Mouse (Mus musculus) forebrain, postnatal 0 days (tissue): ENCODE results near the gene Eps8. TPM values are rescaled to one million over a fixed set of nuclear protein-coding genes. Genes with fewer than 3 reads are reported as not detected.
A peak's percentile ranks its signal among the peaks of the same experiment; 100 is the strongest.

Source experiments
- ATAC-seq: fragments of 200-750 bp; cut with Nextera tagmentation; 2 replicates; pipeline ENCODE4 v1.8.0; 2017; ENCODE audit warnings: mild to moderate bottlenecking, moderate library complexity
- DNase-seq: peaks from one replicate; pipeline ENCODE4 v3.0.0-alpha.2; 2015
- H3K27ac ChIP-seq: fragments of 300-500 bp; sonication (generic); 2 replicates; pipeline ENCODE4 v1.5.1; 2014; ENCODE audit warnings: low read depth, mild to moderate bottlenecking, antibody characterized with exemption, low read length, moderate library complexity, mixed read lengths
- H3K27me3 ChIP-seq: fragments of 300-500 bp; sonication (generic); 2 replicates; pipeline ENCODE4 v1.6.1; 2014; ENCODE audit warnings: mild to moderate bottlenecking, low read length, mixed read lengths; ENCODE audit not compliant: insufficient read depth
- H3K36me3 ChIP-seq: fragments of 300-500 bp; sonication (generic); 2 replicates; pipeline ENCODE4 v1.6.1; 2014; ENCODE audit warnings: mild to moderate bottlenecking, moderate library complexity; ENCODE audit not compliant: insufficient read depth
- H3K4me1 ChIP-seq: fragments of 300-500 bp; sonication (generic); 2 replicates; pipeline ENCODE4 v1.6.1; 2014; ENCODE audit warnings: antibody characterized with exemption; ENCODE audit not compliant: insufficient read depth
- H3K4me2 ChIP-seq: fragments of 300-500 bp; sonication (generic); 2 replicates; pipeline ENCODE4 v1.6.1; 2014; ENCODE audit warnings: low read depth, mild to moderate bottlenecking, moderate library complexity
- H3K4me3 ChIP-seq: fragments of 300-500 bp; sonication (generic); 2 replicates; pipeline ENCODE4 v1.5.1; 2014; ENCODE audit warnings: low read depth, low read length, mixed read lengths
- H3K9ac ChIP-seq: fragments of 300-500 bp; sonication (generic); 2 replicates; pipeline ENCODE4 v1.6.1; 2014; ENCODE audit warnings: mild to moderate bottlenecking
- H3K9me3 ChIP-seq: fragments of 300-500 bp; sonication (generic); 2 replicates; pipeline ENCODE4 v1.6.1; 2016; ENCODE audit warnings: low read length
- CTCF ChIP-seq: sonication (generic); IDR thresholded peaks from 2 replicates; pipeline ENCODE4 v1.5.1; 2016; ENCODE audit warnings: antibody characterized with exemption, control low read depth, low read depth
- WGBS: fragments of 180-500 bp; shearing (Covaris S2); extraction: QIAGEN DNeasy Blood & Tissue Kit; methylation state at CpG from one replicate; pipeline ENCODE4 v1.1.7; 2014; 5-methylcytosine and 5-hydroxymethylcytosine counted together
- polyA plus RNA-seq: library from polyadenylated mRNA; unstranded; fragments of >200 nt; fragmentation: Nextera tagmentation; extraction: Ambion mirVana; gene quantifications from 2 replicates; pipeline ENCODE4 v1.2.1, GENCODE M21; 2015
- total RNA-seq: library from RNA; depleted of rRNA; stranded (reverse); fragments of >200 nt; gene quantifications from 2 replicates; pipeline ENCODE4 v1.2.3, GENCODE M21; 2014

The Eps8 gene
- total and polyA plus RNA-seq, 2 experiments from 2014 or later, result 23.7 to 26.0 TPM

DNA sequence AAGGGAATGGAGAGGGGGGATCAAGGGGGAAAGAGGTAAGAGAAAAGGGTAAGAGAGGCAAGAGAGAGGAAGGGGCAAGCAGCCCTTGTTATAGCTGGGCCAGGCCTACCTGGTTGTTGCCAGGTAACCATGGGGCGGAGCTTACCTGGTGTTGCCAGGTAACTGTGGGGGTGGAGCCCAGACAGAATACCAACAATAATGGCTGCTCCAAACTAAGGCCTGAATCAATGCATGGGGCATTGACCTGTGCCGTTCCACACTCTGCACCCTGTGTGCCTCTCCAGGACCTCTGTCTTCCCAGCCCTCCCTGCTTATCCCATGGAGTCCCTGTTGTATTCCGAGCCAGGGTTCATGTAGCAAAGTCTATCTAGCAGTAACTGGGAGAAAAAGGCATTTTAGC lies 187.0 kb downstream of the Eps8 start:
- no peaks in the 10 kb centered on the region for H3K9me3 ChIP-seq
- WGBS, result 93% methylated on average over 3 of the region's 3 CpGs

DNA sequence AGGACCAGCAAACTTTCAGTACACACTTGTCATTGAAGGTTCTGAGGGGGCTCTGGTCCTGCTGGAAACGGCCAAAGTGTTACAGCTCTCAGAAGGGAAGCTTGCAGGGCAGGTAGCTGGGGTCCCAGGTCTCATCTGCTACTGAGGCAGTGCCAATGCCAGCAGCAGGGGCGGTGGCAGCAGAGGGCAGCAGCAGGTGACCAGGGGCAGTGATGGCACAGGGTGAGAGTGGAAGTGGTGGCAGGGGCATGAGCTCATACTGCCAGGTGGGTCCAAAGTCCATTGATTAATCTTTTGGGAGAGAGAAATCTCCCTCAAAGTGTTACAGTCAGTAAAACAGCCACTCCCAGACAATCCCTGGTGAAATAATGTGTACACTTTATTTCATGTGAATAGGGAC lies 188.4 kb downstream of the Eps8 start:
- TF ChIP-seq CTCF, result no peak
- Histone ChIP-seq H3K9ac (no peak overlapping the region), H3K9me3 (no peaks in the 10 kb centered on the region), H3K4me1 (0 out of 2 replicates have a peak, but pooled peaks cover 3% of the 10 kb centered on the region), H3K4me3 (no peak overlapping the region), H3K4me2 (no peak overlapping the region), H3K36me3 (peaks cover 9% of the 10 kb centered on the region), H3K27me3 (no peaks in the 10 kb centered on the region), H3K27ac (no peak overlapping the region)
- 87% methylated on average over 2 of the region's 2 CpGs for WGBS
- ATAC-seq, result no peak
- no peak for DNase-seq

More for the DNA sequence above, 187.0 kb downstream of the Eps8 start:
- Histone ChIP-seq H3K4me2 (no peak overlapping the region), H3K27ac (no peak overlapping the region), H3K9ac (no peak overlapping the region), H3K4me3 (no peak overlapping the region), H3K36me3 (no peaks in the 10 kb centered on the region), H3K27me3 (no peaks in the 10 kb centered on the region), H3K4me1 (0 out of 2 replicates have a peak, but pooled peaks cover 6% of the 10 kb centered on the region)
- DNase-seq (no peak), ATAC-seq (no peak)
- TF ChIP-seq CTCF, result no peak

DNA sequence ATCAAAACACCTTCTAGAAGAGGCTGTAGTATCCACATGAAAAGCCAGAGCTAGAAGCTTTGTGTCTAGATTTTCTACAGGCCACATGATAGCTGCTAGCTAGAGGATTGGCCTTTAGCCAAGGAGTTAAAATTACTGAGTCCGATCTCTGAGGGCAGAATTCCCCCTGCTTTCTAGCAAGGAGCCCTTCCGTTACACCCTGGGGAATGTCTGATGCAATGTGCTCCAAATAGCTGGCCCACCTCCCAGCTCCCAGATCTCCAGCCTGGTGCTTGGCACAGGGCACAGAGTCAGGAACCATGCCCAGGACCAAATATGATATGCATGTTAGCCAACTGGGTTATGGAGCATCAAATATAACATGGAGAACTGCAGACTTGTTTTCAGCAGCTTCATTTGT lies 189.4 kb downstream of the Eps8 start:
- no peak for TF ChIP-seq CTCF
- H3K9me3 ChIP-seq, result no peaks in the 10 kb centered on the region
- no peaks in the 10 kb centered on the region for H3K27me3 ChIP-seq
- 9% methylated on average over 2 of the region's 2 CpGs for WGBS
- H3K9ac ChIP-seq, result no peak overlapping the region
- H3K4me3 ChIP-seq, result no peak overlapping the region
- DNase-seq (peak; percentile 63), ATAC-seq (peak; percentile 90)
- H3K27ac ChIP-seq, result no peak overlapping the region
- peaks cover 10% of the 10 kb centered on the region for H3K36me3 ChIP-seq
- H3K4me2 ChIP-seq, result no peak overlapping the region
- no peaks in the 10 kb centered on the region for H3K4me1 ChIP-seq

DNA sequence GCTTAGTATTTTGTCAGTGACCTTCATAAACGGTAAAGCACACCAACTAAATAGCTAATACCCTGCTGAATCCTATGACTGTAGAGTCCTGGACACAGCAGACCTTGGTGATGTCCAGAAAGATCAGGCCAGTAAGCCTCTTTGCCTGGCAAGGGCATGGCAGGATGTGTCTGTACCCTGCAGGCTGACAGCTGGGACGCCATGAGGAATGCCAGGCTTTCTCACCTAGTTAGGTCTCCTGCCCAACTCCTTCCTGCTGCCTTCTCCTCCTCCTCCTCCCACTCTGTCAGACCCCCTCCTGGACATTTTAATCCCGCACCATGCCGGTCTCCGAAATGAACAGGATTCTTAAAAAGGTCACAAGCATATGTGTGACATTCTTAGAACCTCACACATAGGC lies 190.9 kb downstream of the Eps8 start:
- peaks cover 10% of the 10 kb centered on the region for H3K36me3 ChIP-seq
- no peaks in the 10 kb centered on the region for H3K4me1 ChIP-seq
- WGBS, result 91% methylated on average over 5 of the region's 5 CpGs
- TF ChIP-seq CTCF, result no peak
- H3K27ac ChIP-seq, result no peak overlapping the region
- ATAC-seq (no peak), DNase-seq (no peak)
- no peak overlapping the region for H3K4me2 ChIP-seq
- no peaks in the 10 kb centered on the region for H3K27me3 ChIP-seq
- H3K9me3 ChIP-seq, result no peaks in the 10 kb centered on the region
- H3K9ac ChIP-seq, result no peak overlapping the region
- no peak overlapping the region for H3K4me3 ChIP-seq

DNA sequence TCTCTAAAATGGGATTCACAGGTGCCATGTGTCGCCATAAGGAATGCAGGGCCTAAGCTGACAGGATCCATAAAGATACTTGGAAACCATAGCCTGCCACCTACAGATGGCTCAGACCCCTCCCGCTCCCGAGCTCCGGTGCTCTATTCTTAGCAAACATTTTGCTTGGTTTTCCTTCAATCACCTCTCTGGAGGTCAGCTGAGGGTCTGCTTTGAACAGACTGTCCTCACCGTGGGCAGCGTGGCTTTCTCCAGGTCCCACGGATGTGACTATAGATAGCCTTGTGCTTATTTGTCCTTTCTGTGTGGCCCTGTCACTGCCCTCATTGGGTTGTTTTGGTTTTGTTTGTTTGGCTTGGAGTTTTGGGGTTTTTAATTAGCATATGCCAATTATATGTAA lies 196.5 kb downstream of the Eps8 start:
- no peaks in the 10 kb centered on the region for H3K9me3 ChIP-seq
- ATAC-seq, result no peak
- peaks cover 18% of the 10 kb centered on the region for H3K36me3 ChIP-seq
- no peak for DNase-seq
- TF ChIP-seq CTCF, result no peak
- H3K4me3 ChIP-seq, result no peak overlapping the region
- no peaks in the 10 kb centered on the region for H3K4me1 ChIP-seq
- no peak overlapping the region for H3K27ac ChIP-seq
- no peak overlapping the region for H3K4me2 ChIP-seq
- no peaks in the 10 kb centered on the region for H3K27me3 ChIP-seq
- H3K9ac ChIP-seq, result no peak overlapping the region
- WGBS, result 83% methylated on average over 7 of the region's 7 CpGs

- peaks cover 18% of the 10 kb centered on the region for H3K36me3 ChIP-seq
- 54% methylated on average over 7 of the region's 7 CpGs for WGBS
- H3K27me3 ChIP-seq, result no peaks in the 10 kb centered on the region
- no peak for TF ChIP-seq CTCF
- no peak for ATAC-seq
- H3K27ac ChIP-seq, result no peak overlapping the region
- H3K9me3 ChIP-seq, result no peaks in the 10 kb centered on the region
- no peak for DNase-seq
- no peak overlapping the region for H3K9ac ChIP-seq
- no peak overlapping the region for H3K4me2 ChIP-seq
- no peak overlapping the region for H3K4me3 ChIP-seq
- H3K4me1 ChIP-seq, result no peaks in the 10 kb centered on the region
Measured at GRCm38 (mm10) chr6:137457210-137457609, 197.5 kb downstream of the Eps8 start.

GRCm38 (mm10) chr6:137456064-137456463 lies 198.6 kb downstream of the Eps8 start:
- no peak for TF ChIP-seq CTCF
- H3K27me3 ChIP-seq, result no peaks in the 10 kb centered on the region
- no peak overlapping the region for H3K27ac ChIP-seq
- no peaks in the 10 kb centered on the region for H3K9me3 ChIP-seq
- no peak for DNase-seq
- peak; percentile 5; the same call in 1 of the 2 replicates for ATAC-seq
- no peak overlapping the region for H3K4me3 ChIP-seq
- H3K4me2 ChIP-seq, result no peak overlapping the region
- H3K4me1 ChIP-seq, result no peaks in the 10 kb centered on the region
- no peak overlapping the region for H3K9ac ChIP-seq
- 70% methylated on average over 7 of the region's 7 CpGs for WGBS
- H3K36me3 ChIP-seq, result peaks cover 8% of the 10 kb centered on the region
